Mouse (Mus musculus) testis, adult 2 months (tissue): ENCODE measurements around the gene Col1a1. TPM values are rescaled to one million over a fixed set of nuclear protein-coding genes. Genes with fewer than 3 reads are reported as not detected.

Source experiments
- H3K27ac ChIP-seq: fragments of 200-500 bp; 2 replicates; pipeline ENCODE4 v1.5.1; 2012; ENCODE audit warnings: low read depth, low read length; ENCODE audit not compliant: control insufficient read depth, insufficient read depth
- H3K27me3 ChIP-seq: fragments of 200-500 bp; 2 replicates; pipeline ENCODE4 v1.6.1; 2012; ENCODE audit warnings: mild to moderate bottlenecking, low read length, moderate library complexity; ENCODE audit not compliant: control insufficient read depth, insufficient read depth
- H3K36me3 ChIP-seq: fragments of 200-500 bp; 2 replicates; pipeline ENCODE4 v1.6.1; 2012; ENCODE audit warnings: mild to moderate bottlenecking, low read length; ENCODE audit not compliant: control insufficient read depth, insufficient read depth
- H3K4me1 ChIP-seq: fragments of 200-500 bp; 2 replicates; pipeline ENCODE4 v1.6.1; 2012; ENCODE audit warnings: low read length; ENCODE audit not compliant: control insufficient read depth, insufficient read depth
- H3K4me3 ChIP-seq: fragments of 200-500 bp; 2 replicates; pipeline ENCODE4 v1.5.1; 2012; ENCODE audit warnings: low read depth, mild to moderate bottlenecking, low read length, moderate library complexity, mixed read lengths; ENCODE audit not compliant: control insufficient read depth
- CTCF ChIP-seq: fragments of 200-500 bp; IDR thresholded peaks from 2 replicates; pipeline ENCODE4 v1.5.1; 2012; ENCODE audit warnings: low read depth, mild to moderate bottlenecking, inconsistent platforms, low read length, moderate library complexity; ENCODE audit not compliant: control insufficient read depth, insufficient read depth, insufficient replicate concordance
- POLR2A ChIP-seq: fragments of 200-500 bp; IDR thresholded peaks from 2 replicates; pipeline ENCODE4 v1.6.1; 2012; ENCODE audit warnings: low read depth, mild to moderate bottlenecking, inconsistent platforms, low read length, moderate library complexity; ENCODE audit not compliant: control insufficient read depth
- polyA plus RNA-seq: library from polyadenylated mRNA; depleted of rRNA; stranded (reverse); fragments of >200 nt; gene quantifications from 2 replicates; pipeline ENCODE4 v1.2.3, GENCODE M21; 2012

The Col1a1 gene
- polyA plus RNA-seq, 1 experiment: 14.3 TPM

GRCm38 (mm10) chr11:94913302-94914090 is 22.5 kb upstream of the Col1a1 start:
- Histone ChIP-seq H3K4me1 (no peaks in the 10 kb centered on the region; the same call in 1 of the 2 replicates), H3K27me3 (no peaks in the 10 kb centered on the region), H3K4me3 (no peak overlapping the region), H3K36me3 (no peaks in the 10 kb centered on the region), H3K27ac (0 out of 2 replicates have a peak overlapping the region, but pooled peaks have one; percentile 33)
- no peak for TF ChIP-seq POLR2A
- no peak for TF ChIP-seq CTCF

GRCm38 (mm10) chr11:94915675-94916403 is 20.2 kb upstream of the Col1a1 start:
- no peak overlapping the region for H3K27ac ChIP-seq
- H3K36me3 ChIP-seq: no peaks in the 10 kb centered on the region
- no peaks in the 10 kb centered on the region; the same call in 1 of the 2 replicates for H3K4me1 ChIP-seq
- no peak overlapping the region for H3K4me3 ChIP-seq
- TF ChIP-seq POLR2A (no peak), CTCF (no peak)
- H3K27me3 ChIP-seq: no peaks in the 10 kb centered on the region

- Histone ChIP-seq H3K27me3 (no peaks in the 10 kb centered on the region), H3K4me1 (no peaks in the 10 kb centered on the region; the same call in 1 of the 2 replicates), H3K4me3 (no peak overlapping the region), H3K27ac (no peak overlapping the region), H3K36me3 (no peaks in the 10 kb centered on the region)
- TF ChIP-seq CTCF (no peak), POLR2A (no peak)
These were observed 19.5 kb upstream of the Col1a1 start for GRCm38 (mm10) chr11:94916477-94916876.

GRCm38 (mm10) chr11:94917717-94918116 is 18.3 kb upstream of the Col1a1 start:
- TF ChIP-seq POLR2A (no peak), CTCF (no peak)
- Histone ChIP-seq H3K27me3 (no peaks in the 10 kb centered on the region), H3K27ac (no peak overlapping the region), H3K4me3 (no peak overlapping the region), H3K36me3 (no peaks in the 10 kb centered on the region), H3K4me1 (no peaks in the 10 kb centered on the region; the same call in 1 of the 2 replicates)

- TF ChIP-seq CTCF (no peak), POLR2A (no peak)
- Histone ChIP-seq H3K27ac (no peak overlapping the region), H3K4me3 (no peak overlapping the region)
These were observed 15.0 kb upstream of the Col1a1 start for GRCm38 (mm10) chr11:94920996-94921401.

GRCm38 (mm10) chr11:94924977-94925376 is 11.0 kb upstream of the Col1a1 start:
- no peak overlapping the region for H3K27ac ChIP-seq
- TF ChIP-seq POLR2A: no peak
- TF ChIP-seq CTCF: no peak
- H3K27me3 ChIP-seq: no peaks in the 10 kb centered on the region
- no peaks in the 10 kb centered on the region for H3K36me3 ChIP-seq
- no peak overlapping the region for H3K4me3 ChIP-seq
- H3K4me1 ChIP-seq: peaks cover 6% of the 10 kb centered on the region

More at GRCm38 (mm10) chr11:94920996-94921401, 15.0 kb upstream of the Col1a1 start:
- no peaks in the 10 kb centered on the region; the same call in 1 of the 2 replicates for H3K4me1 ChIP-seq
- no peaks in the 10 kb centered on the region for H3K27me3 ChIP-seq
- no peaks in the 10 kb centered on the region for H3K36me3 ChIP-seq

GRCm38 (mm10) chr11:94926431-94926830 is 9.6 kb upstream of the Col1a1 start:
- Histone ChIP-seq H3K4me1 (peaks cover 6% of the 10 kb centered on the region), H3K27me3 (no peaks in the 10 kb centered on the region), H3K36me3 (no peaks in the 10 kb centered on the region), H3K4me3 (no peak overlapping the region), H3K27ac (no peak overlapping the region)
- TF ChIP-seq CTCF: no peak
- TF ChIP-seq POLR2A: no peak
